Mouse (Mus musculus) spleen, postnatal 14 days (tissue): ENCODE data around the gene Wfdc17.

ENCODE experiments used
- DNase-seq, 2 experiments: peaks; one replicate each; pipeline ENCODE4 v3.0.0; 2021 to 2022; ENCODE audit warnings: low spot score in 2 of 2

Gene Wfdc17

GRCm38 (mm10) chr11:83703705-83704104 lies at the start of gene Wfdc17:
Wfdc17 (plus strand) TSS chr11:83703991.
- DNase-seq = no peak

- DNase-seq = no peak
These were observed 49.2 kb upstream of the Wfdc17 start for GRCm38 (mm10) chr11:83654606-83655005.

- DNase-seq = no peak
These were observed 46.3 kb upstream of the Wfdc17 start for GRCm38 (mm10) chr11:83657508-83657907.

GRCm38 (mm10) chr11:83658797-83659196 lies 45.0 kb upstream of the Wfdc17 start:
- no peak for DNase-seq

GRCm38 (mm10) chr11:83662204-83662603 lies 41.6 kb upstream of the Wfdc17 start, which contains the start of gene Ccl4:
Ccl4 (plus strand) TSS chr11:83662584.
- DNase-seq = no peak

- DNase-seq = no peak
These were observed 40.3 kb upstream of the Wfdc17 start for GRCm38 (mm10) chr11:83663532-83663931.

- DNase-seq = no peak
These were observed 32.0 kb upstream of the Wfdc17 start for GRCm38 (mm10) chr11:83671743-83672142.

GRCm38 (mm10) chr11:83675665-83676064 lies 28.1 kb upstream of the Wfdc17 start:
- DNase-seq = no peak

GRCm38 (mm10) chr11:83689918-83690317 lies 13.9 kb upstream of the Wfdc17 start:
- no peak for DNase-seq

- no peak for DNase-seq
These were observed 11.8 kb upstream of the Wfdc17 start for GRCm38 (mm10) chr11:83692008-83692407.

GRCm38 (mm10) chr11:83708715-83709114 lies 4.9 kb downstream of the Wfdc17 start, which contains the start of gene Wfdc18:
Wfdc18 (plus strand) TSS chr11:83709015.
- no peak for DNase-seq

- no peak for DNase-seq
These were observed 5.9 kb downstream of the Wfdc17 start for GRCm38 (mm10) chr11:83709683-83710082.

- no peak for DNase-seq
These were observed 8.9 kb downstream of the Wfdc17 start for GRCm38 (mm10) chr11:83712671-83713070.

GRCm38 (mm10) chr11:83713925-83714324 lies 10.1 kb downstream of the Wfdc17 start:
- no peak for DNase-seq

GRCm38 (mm10) chr11:83717042-83717665 lies 13.4 kb downstream of the Wfdc17 start:
- DNase-seq = no peak

- DNase-seq = no peak
These were observed 17.0 kb downstream of the Wfdc17 start for GRCm38 (mm10) chr11:83720766-83721165.

GRCm38 (mm10) chr11:83728757-83729432 lies 25.1 kb downstream of the Wfdc17 start:
- DNase-seq = no peak

- no peak for DNase-seq
These were observed 27.3 kb downstream of the Wfdc17 start for GRCm38 (mm10) chr11:83731116-83731515.

GRCm38 (mm10) chr11:83733071-83733640 lies 29.4 kb downstream of the Wfdc17 start:
- no peak for DNase-seq

- no peak for DNase-seq
These were observed 30.4 kb downstream of the Wfdc17 start for GRCm38 (mm10) chr11:83734215-83734614.

GRCm38 (mm10) chr11:83735881-83736280 lies 32.1 kb downstream of the Wfdc17 start:
- DNase-seq = no peak

GRCm38 (mm10) chr11:83737109-83737558 lies 33.3 kb downstream of the Wfdc17 start:
- no peak for DNase-seq

- DNase-seq = peak; percentile 51 to 70
These were observed 35.5 kb downstream of the Wfdc17 start for GRCm38 (mm10) chr11:83739241-83739640.
